Mouse (Mus musculus) neural tube, embryonic 15.5 days (tissue): ENCODE measurements around the gene Zfp276. TPM values are rescaled to one million over a fixed set of nuclear protein-coding genes. Genes with fewer than 3 reads are reported as not detected.
"Not testable (repeated sequence)": the region's sequence is repeated elsewhere in the genome, so short reads cannot be mapped to it uniquely, and the experiment has no call there.

Experiments used
- ATAC-seq: fragments of 200-750 bp; cut with Nextera tagmentation; 2 replicates; pipeline ENCODE4 v1.8.0; 2017; ENCODE audit warnings: mild to moderate bottlenecking, moderate TSS enrichment, moderate library complexity; ENCODE audit not compliant: low FRiP score
- H3K27ac ChIP-seq: fragments of 300-500 bp; sonication (generic); replicated peaks from 2 replicates; pipeline ENCODE4 v1.5.1; 2015; ENCODE audit warnings: mild to moderate bottlenecking, inconsistent platforms
- H3K27me3 ChIP-seq: fragments of 300-500 bp; sonication (generic); replicated peaks from 2 replicates; pipeline ENCODE4 v1.6.1; 2015; ENCODE audit warnings: inconsistent platforms
- H3K36me3 ChIP-seq: fragments of 300-500 bp; sonication (generic); 2 replicates; pipeline ENCODE4 v1.6.1; 2015; ENCODE audit warnings: inconsistent platforms
- H3K4me1 ChIP-seq: fragments of 300-500 bp; sonication (generic); 2 replicates; pipeline ENCODE4 v1.6.1; 2015; ENCODE audit warnings: inconsistent platforms
- H3K4me2 ChIP-seq: fragments of 300-500 bp; sonication (generic); 2 replicates; pipeline ENCODE4 v1.6.1; 2015; ENCODE audit warnings: inconsistent platforms, mild to moderate bottlenecking, moderate library complexity
- H3K4me3 ChIP-seq: fragments of 300-500 bp; sonication (generic); replicated peaks from 2 replicates; pipeline ENCODE4 v1.5.1; 2015; ENCODE audit warnings: mild to moderate bottlenecking, inconsistent platforms
- H3K9ac ChIP-seq: fragments of 300-500 bp; sonication (generic); replicated peaks from 2 replicates; pipeline ENCODE4 v1.6.1; 2015; ENCODE audit warnings: mild to moderate bottlenecking, inconsistent platforms
- H3K9me3 ChIP-seq: fragments of 300-500 bp; sonication (generic); replicated peaks from 2 replicates; pipeline ENCODE4 v1.6.1; 2016; ENCODE audit warnings: inconsistent platforms
- WGBS: fragments of 180-500 bp; shearing (Covaris S2); methylation state at CpG from one replicate; pipeline ENCODE4 v1.1.7; 2015; ENCODE audit warnings: mixed read lengths; 5-methylcytosine and 5-hydroxymethylcytosine counted together
- polyA plus RNA-seq: library from polyadenylated mRNA; unstranded; fragments of >200 nt; fragmentation: Nextera tagmentation; extraction: Ambion mirVana; gene quantifications from 2 replicates; pipeline ENCODE4 v1.2.1, GENCODE M21; 2015

Zfp276 gene
- polyA plus RNA-seq, 1 experiment from 2014 or later = 21.6 TPM

GRCm38 (mm10) chr8:123278445-123278844 is 24.4 kb downstream of the Zfp276 start:
- no peaks in the 10 kb centered on the region for H3K4me1 ChIP-seq
- H3K27ac ChIP-seq = no peak overlapping the region
- no peak for ATAC-seq
- H3K9ac ChIP-seq = no peak overlapping the region
- no peaks in the 10 kb centered on the region for H3K27me3 ChIP-seq
- WGBS = 64% methylated on average over 7 of the region's 7 CpGs
- H3K9me3 ChIP-seq = no peaks in the 10 kb centered on the region
- no peaks in the 10 kb centered on the region for H3K36me3 ChIP-seq
- no peak overlapping the region for H3K4me3 ChIP-seq
- no peak overlapping the region for H3K4me2 ChIP-seq

GRCm38 (mm10) chr8:123279828-123280227 is 25.8 kb downstream of the Zfp276 start:
- no peaks in the 10 kb centered on the region for H3K36me3 ChIP-seq
- H3K4me2 ChIP-seq = no peak overlapping the region
- 89% methylated on average over 4 of the region's 4 CpGs for WGBS
- no peak for ATAC-seq
- no peak overlapping the region for H3K27ac ChIP-seq
- no peak overlapping the region for H3K4me3 ChIP-seq
- H3K27me3 ChIP-seq = no peaks in the 10 kb centered on the region
- H3K9ac ChIP-seq = no peak overlapping the region
- H3K4me1 ChIP-seq = no peaks in the 10 kb centered on the region
- no peaks in the 10 kb centered on the region for H3K9me3 ChIP-seq

- H3K27me3 ChIP-seq = no peaks in the 10 kb centered on the region
- WGBS = 93% methylated on average over 13 of the region's 13 CpGs
- no peaks in the 10 kb centered on the region for H3K36me3 ChIP-seq
- H3K4me2 ChIP-seq = no peak overlapping the region
- H3K9ac ChIP-seq = no peak overlapping the region
- ATAC-seq = no peak
- no peak overlapping the region for H3K4me3 ChIP-seq
- no peak overlapping the region for H3K27ac ChIP-seq
- no peaks in the 10 kb centered on the region for H3K9me3 ChIP-seq
- no peaks in the 10 kb centered on the region for H3K4me1 ChIP-seq
Measured at GRCm38 (mm10) chr8:123280302-123281094, 26.5 kb downstream of the Zfp276 start.

GRCm38 (mm10) chr8:123282994-123283393 is 29.0 kb downstream of the Zfp276 start:
- not testable (repeated sequence) for H3K9me3 ChIP-seq, H3K27ac ChIP-seq, H3K4me3 ChIP-seq, ATAC-seq, H3K9ac ChIP-seq, H3K4me2 ChIP-seq, H3K4me1 ChIP-seq, H3K27me3 ChIP-seq, H3K36me3 ChIP-seq
- 95% methylated on average over 5 of the region's 6 CpGs for WGBS

GRCm38 (mm10) chr8:123283991-123284390 is 30.0 kb downstream of the Zfp276 start:
- Histone ChIP-seq H3K4me2 (no peak overlapping the region), H3K4me1 (no peaks in the 10 kb centered on the region), H3K9ac (no peak overlapping the region), H3K9me3 (no peaks in the 10 kb centered on the region), H3K36me3 (no peaks in the 10 kb centered on the region), H3K27ac (no peak overlapping the region), H3K27me3 (no peaks in the 10 kb centered on the region), H3K4me3 (no peak overlapping the region)
- 92% methylated on average over 7 of the region's 7 CpGs for WGBS
- no peak for ATAC-seq

- H3K4me3 ChIP-seq = no peak overlapping the region
- H3K4me1 ChIP-seq = no peaks in the 10 kb centered on the region
- no peak overlapping the region for H3K27ac ChIP-seq
- H3K9me3 ChIP-seq = no peaks in the 10 kb centered on the region
- H3K9ac ChIP-seq = no peak overlapping the region
- no peak overlapping the region for H3K4me2 ChIP-seq
- 91% methylated on average over 5 of the region's 5 CpGs for WGBS
- H3K27me3 ChIP-seq = no peaks in the 10 kb centered on the region
- ATAC-seq = no peak
- no peaks in the 10 kb centered on the region for H3K36me3 ChIP-seq
Measured at GRCm38 (mm10) chr8:123284493-123284892, 30.5 kb downstream of the Zfp276 start.

GRCm38 (mm10) chr8:123287362-123287761 is 33.4 kb downstream of the Zfp276 start:
- Histone ChIP-seq H3K9me3 (no peaks in the 10 kb centered on the region), H3K4me2 (no peak overlapping the region), H3K27me3 (no peaks in the 10 kb centered on the region), H3K36me3 (no peaks in the 10 kb centered on the region), H3K4me3 (no peak overlapping the region), H3K4me1 (no peaks in the 10 kb centered on the region), H3K27ac (no peak overlapping the region), H3K9ac (no peak overlapping the region)
- ATAC-seq = no peak
- 96% methylated on average over 17 of the region's 17 CpGs for WGBS

- WGBS = 80% methylated on average over 3 of the region's 4 CpGs
- Histone ChIP-seq H3K36me3 (no peaks in the 10 kb centered on the region), H3K4me2 (no peak overlapping the region), H3K9ac (no peak overlapping the region), H3K27ac (no peak overlapping the region), H3K4me3 (no peak overlapping the region), H3K27me3 (no peaks in the 10 kb centered on the region), H3K9me3 (no peaks in the 10 kb centered on the region), H3K4me1 (no peaks in the 10 kb centered on the region)
- ATAC-seq = no peak
Measured at GRCm38 (mm10) chr8:123290166-123290565, 36.2 kb downstream of the Zfp276 start.

- H3K9me3 ChIP-seq = no peaks in the 10 kb centered on the region
- no peak overlapping the region for H3K27ac ChIP-seq
- H3K9ac ChIP-seq = no peak overlapping the region
- no peaks in the 10 kb centered on the region for H3K27me3 ChIP-seq
- no peak overlapping the region for H3K4me2 ChIP-seq
- no peak for ATAC-seq
- no peaks in the 10 kb centered on the region for H3K36me3 ChIP-seq
- H3K4me3 ChIP-seq = no peak overlapping the region
- WGBS = 95% methylated on average over 8 of the region's 8 CpGs
- H3K4me1 ChIP-seq = no peaks in the 10 kb centered on the region
Measured at GRCm38 (mm10) chr8:123290679-123291078, 36.7 kb downstream of the Zfp276 start.

- no peak overlapping the region for H3K27ac ChIP-seq
- no peaks in the 10 kb centered on the region for H3K36me3 ChIP-seq
- WGBS = 90% methylated on average over 8 of the region's 8 CpGs
- H3K4me3 ChIP-seq = no peak overlapping the region
- H3K27me3 ChIP-seq = no peaks in the 10 kb centered on the region
- H3K9me3 ChIP-seq = no peaks in the 10 kb centered on the region
- no peak for ATAC-seq
- H3K4me1 ChIP-seq = no peaks in the 10 kb centered on the region
- H3K4me2 ChIP-seq = no peak overlapping the region
- no peak overlapping the region for H3K9ac ChIP-seq
Measured at GRCm38 (mm10) chr8:123291716-123292115, 37.7 kb downstream of the Zfp276 start.

GRCm38 (mm10) chr8:123292281-123292680 is 38.3 kb downstream of the Zfp276 start:
- H3K9me3 ChIP-seq = no peaks in the 10 kb centered on the region
- H3K27me3 ChIP-seq = no peaks in the 10 kb centered on the region
- H3K4me1 ChIP-seq = no peaks in the 10 kb centered on the region
- WGBS = 94% methylated on average over 3 of the region's 3 CpGs
- H3K9ac ChIP-seq = no peak overlapping the region
- no peak overlapping the region for H3K4me3 ChIP-seq
- H3K36me3 ChIP-seq = no peaks in the 10 kb centered on the region
- no peak overlapping the region for H3K4me2 ChIP-seq
- ATAC-seq = no peak
- H3K27ac ChIP-seq = no peak overlapping the region

- WGBS = 93% methylated on average over 2 of the region's 2 CpGs
- H3K4me3 ChIP-seq = no peak overlapping the region
- H3K36me3 ChIP-seq = no peaks in the 10 kb centered on the region
- H3K27ac ChIP-seq = no peak overlapping the region
- H3K9ac ChIP-seq = no peak overlapping the region
- ATAC-seq = no peak
- H3K9me3 ChIP-seq = no peaks in the 10 kb centered on the region
- H3K4me2 ChIP-seq = no peak overlapping the region
- H3K4me1 ChIP-seq = no peaks in the 10 kb centered on the region
- no peaks in the 10 kb centered on the region for H3K27me3 ChIP-seq
Measured at GRCm38 (mm10) chr8:123292785-123293184, 38.8 kb downstream of the Zfp276 start.
